Mouse (Mus musculus) layer of hippocampus, adult 8-10 months (tissue): ENCODE results near the gene Acox2. TPM values are rescaled to one million over a fixed set of nuclear protein-coding genes. Genes with fewer than 3 reads are reported as not detected.

ENCODE experiments used
- DNase-seq, 2 experiments: peaks; one replicate each; pipeline ENCODE4 v3.0.0; 2022; ENCODE audit warnings: low spot score in 2 of 2
- total RNA-seq, 4 experiments: library from RNA; stranded (reverse); gene quantifications; 2 replicates each; pipeline ENCODE4 v1.2.4; 2022

The Acox2 gene
- total RNA-seq, 4 experiments from 2014 or later, result not detected

GRCm38 (mm10) chr14:8214299-8215207, 44.6 kb downstream of the Acox2 start:
- DNase-seq, result peak in 1 of 2 experiments; percentile 40

GRCm38 (mm10) chr14:8213803-8214224, 45.3 kb downstream of the Acox2 start, which contains the start of gene Kctd6:
Gene Kctd6, plus strand, starts transcription at chr14:8214140.
- peak; percentile 94 to 97 for DNase-seq

DNA sequence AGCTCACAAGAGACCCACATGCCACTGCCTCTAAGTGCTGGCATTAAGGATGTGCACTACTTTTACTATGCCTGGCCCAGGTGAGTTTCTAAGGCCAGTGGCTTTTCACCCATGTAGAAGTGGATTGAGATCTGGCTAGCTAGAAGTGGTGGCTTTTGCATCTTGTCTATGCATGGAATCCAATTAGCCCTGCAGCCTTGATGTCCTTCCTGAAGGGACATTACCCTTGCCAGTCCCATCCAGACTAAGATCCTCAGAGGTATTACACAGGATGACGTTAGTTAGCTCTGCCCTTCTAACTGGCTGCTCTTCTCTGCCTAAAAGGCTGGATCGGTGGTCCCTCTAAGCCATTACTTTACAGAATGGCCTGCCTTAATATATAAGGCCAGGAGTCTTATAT, 46.2 kb downstream of the Acox2 start:
- no peak for DNase-seq

- DNase-seq, result no peak
These were observed 49.3 kb downstream of the Acox2 start for GRCm38 (mm10) chr14:8209896-8210295.

DNA sequence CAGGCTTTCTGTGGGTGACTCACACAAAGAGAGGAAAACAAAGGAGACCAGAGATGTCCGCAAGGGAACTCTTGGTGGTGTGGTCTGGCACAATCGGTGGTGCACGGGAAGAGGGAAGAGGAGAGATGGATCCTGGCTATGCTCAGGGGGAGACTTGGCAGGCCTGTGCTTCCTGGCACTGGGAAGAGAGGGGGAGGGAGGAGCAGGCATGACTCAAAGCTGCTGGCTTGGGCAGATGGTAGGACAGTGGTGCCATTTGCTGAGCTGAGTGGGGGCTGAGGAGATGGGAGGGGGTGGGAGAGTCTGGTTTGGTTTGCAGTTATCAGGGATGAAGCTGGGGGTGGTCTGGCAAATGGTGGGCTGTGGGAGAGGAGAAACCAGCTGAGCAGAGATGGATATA, 50.3 kb downstream of the Acox2 start:
- peak; percentile 85 to 87 for DNase-seq

DNA sequence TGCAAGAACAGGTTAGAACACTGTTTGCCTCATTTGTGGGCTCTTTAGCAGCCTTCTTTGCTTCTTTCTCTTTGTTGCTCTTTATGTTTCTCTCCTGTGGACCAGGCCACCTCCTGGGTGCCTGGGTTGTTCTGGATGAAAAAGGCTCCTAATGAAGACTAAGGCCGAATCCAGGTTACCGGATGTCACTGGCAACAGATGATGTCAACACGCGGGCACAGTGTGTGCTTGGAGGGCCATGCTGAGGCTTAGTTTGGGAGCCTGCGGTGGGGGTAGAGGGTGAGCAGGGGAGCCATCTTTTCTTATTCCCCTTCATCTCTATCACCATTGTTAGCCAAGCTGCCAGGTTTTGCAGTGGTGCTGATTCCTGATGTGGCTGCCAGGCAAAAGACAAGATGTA, 51.6 kb downstream of the Acox2 start:
- DNase-seq, result no peak

- no peak for DNase-seq
These were observed 52.0 kb downstream of the Acox2 start for GRCm38 (mm10) chr14:8207105-8207504.

DNA sequence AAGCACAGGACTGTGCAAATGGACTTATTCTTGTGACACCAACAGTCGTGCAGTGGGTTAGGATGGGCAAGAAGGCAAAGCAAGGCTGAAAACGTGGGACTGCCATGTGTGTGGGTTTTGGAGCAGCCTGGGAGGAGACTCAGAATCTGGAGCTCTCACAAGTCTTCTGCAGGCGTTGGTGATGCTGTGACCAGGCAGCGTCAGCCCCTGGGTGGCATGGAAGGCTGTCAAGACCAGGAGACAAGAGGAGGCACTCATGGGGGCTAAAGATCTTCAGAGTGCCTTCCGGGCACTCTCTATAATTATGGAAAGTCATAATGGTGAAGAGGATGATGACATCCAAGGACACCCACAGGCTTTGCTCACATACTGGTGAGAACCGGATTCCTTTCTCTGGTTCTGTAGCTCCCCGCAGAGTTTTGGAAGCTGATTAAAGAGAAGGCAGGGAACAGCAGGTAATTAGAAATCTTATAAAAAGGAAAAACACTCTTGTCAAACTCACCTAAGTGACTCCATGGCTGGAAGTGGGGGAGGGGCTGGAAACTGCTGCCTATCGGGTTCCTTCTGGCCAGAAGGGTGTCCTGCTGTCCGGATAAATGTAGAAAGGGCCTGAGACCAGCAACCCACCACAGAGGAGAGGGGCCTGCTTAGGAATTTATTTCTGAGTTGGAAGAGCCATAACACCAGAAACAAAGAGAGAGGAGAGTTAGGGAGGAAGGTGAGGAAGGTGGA, 52.8 kb downstream of the Acox2 start:
- DNase-seq, result no peak

DNA sequence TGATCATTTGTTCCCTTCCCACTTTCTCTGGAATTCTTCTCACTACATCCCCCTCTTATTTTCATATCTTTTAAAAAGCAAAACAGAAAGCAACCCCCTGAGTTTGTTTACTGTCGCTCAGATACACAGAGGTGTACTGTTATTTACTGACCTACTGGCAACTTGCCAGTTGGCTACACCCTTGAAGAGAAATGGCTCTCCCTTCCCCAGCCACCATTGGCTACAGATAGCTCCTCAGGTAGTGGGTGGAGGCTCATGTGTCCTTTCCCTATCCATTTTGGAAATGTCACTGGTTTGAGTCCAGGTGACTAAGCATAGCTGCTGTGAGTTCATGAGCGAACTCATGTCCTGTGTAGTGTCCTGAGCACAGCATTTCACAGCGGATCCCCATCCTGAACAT, 57.4 kb downstream of the Acox2 start:
- DNase-seq, result no peak

DNA sequence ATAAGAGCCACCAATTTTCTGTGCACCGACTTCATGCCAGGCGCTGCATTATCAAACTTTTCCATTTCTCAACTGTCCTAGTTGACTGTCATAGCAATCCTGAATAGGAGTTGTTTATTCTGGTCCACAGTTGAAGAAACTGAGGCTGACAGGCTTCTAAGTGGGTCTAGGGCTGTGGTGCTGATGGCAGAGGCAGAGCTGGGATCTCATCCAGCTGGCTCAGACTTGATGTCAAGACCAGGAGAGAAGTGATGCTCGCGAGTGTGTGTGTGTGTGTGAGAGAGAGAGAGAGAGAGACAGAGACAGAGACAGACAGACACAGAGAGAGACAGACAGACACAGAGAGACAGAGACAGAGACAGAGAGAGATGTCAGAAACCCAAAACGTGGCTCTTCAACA, 58.4 kb downstream of the Acox2 start:
- DNase-seq, result no peak

- DNase-seq, result no peak
These were observed 66.4 kb downstream of the Acox2 start for GRCm38 (mm10) chr14:8192727-8193126.

- no peak for DNase-seq
These were observed 67.7 kb downstream of the Acox2 start for GRCm38 (mm10) chr14:8191331-8191965.

DNA sequence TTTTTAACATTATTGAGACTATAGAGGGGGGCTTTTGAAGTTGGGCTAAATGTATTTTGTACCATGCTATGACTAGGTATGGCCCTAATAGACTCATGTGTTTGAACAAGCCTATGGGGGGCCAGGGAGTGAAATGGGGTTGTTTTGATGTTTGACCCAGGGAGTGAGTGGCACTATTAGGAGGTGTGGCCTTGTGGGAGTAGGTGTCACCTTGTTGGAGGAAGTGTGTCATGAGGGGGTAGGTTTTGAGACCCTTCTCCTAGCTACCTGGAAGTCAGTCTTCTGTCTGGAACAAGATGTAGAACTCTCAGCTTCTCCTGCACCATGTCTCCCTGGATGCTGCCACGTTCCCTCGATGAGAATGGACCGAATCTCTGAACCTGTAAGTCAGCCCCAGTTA, 68.6 kb downstream of the Acox2 start:
- DNase-seq, result no peak

GRCm38 (mm10) chr14:8186278-8187045, 72.7 kb downstream of the Acox2 start:
- peak; percentile 74 to 84 for DNase-seq

GRCm38 (mm10) chr14:8183330-8183729, 75.8 kb downstream of the Acox2 start:
- no peak for DNase-seq

DNA sequence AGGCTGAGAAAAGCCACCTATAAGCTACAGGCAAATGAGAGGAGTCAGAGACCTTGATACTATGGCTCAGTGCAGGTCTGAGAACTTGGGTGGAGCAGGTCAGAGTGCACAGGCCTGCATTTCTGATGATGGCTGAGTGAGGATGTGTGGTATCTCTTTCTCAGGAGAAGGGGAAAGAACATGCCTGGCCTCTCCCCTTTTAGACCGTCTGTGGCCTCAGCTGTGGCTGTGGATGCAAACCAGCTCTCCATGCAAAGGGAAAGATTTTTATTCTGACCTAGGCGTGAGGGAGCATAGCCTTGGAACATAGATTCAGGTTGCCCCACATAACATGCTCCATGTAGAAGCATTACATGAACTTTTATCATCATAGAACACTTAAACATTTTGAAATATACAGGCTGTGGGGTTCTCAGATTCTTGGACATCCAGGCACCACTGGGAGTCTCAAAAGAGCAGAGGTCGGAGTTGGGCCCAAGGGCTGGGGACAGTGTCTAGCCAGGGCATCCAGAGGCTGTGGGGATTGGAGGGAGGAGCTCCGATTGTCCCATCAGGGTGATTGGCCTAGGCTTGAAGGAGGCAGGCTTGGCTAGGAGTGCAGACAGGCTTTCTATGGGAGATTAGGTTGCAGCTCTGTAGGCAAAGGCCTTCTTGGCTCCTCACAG, 78.7 kb downstream of the Acox2 start:
- no peak for DNase-seq

DNA sequence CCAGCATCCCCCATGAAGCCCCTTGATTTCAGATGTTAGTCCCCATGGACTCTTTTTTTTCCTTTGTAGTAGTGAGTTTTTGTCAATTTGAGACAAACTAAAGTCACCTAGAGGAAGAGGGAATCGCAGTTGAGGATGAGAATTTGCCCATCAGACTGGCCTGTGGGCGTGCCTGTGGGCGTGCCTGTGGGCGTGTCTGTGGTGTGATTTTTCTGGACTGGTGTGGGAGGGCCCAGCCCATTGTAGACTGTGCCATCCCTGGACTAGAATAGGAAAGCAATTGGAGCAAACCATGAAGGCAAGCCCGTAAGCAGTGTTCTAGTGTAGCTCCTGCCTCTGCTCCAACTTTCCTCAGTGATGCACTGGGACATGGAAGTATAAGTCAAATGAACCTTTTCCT, 82.9 kb downstream of the Acox2 start:
- no peak for DNase-seq
